Mouse (Mus musculus) adrenal gland, postnatal 25 days (tissue): ENCODE measurements around the gene Fstl3. TPM values are rescaled to one million over a fixed set of nuclear protein-coding genes. Genes with fewer than 3 reads are reported as not detected.
A peak's percentile ranks its signal among the peaks of the same experiment; 100 is the strongest.

Experiments
- DNase-seq: peaks from one replicate; pipeline ENCODE4 v3.0.0; 2021; ENCODE audit warnings: mixed read lengths
- total RNA-seq: library from RNA; stranded (reverse); gene quantifications from 2 replicates; pipeline ENCODE4 v1.2.3, GENCODE M21; 2021

Gene Fstl3
- total RNA-seq, 1 experiment from 2014 or later, result 8.5 TPM

GRCm38 (mm10) chr10:79760603-79761143, 16.4 kb upstream of the Fstl3 start:
- no peak for DNase-seq

- DNase-seq, result no peak
These were observed 14.2 kb upstream of the Fstl3 start for GRCm38 (mm10) chr10:79762875-79763274.

GRCm38 (mm10) chr10:79764234-79764633, 12.8 kb upstream of the Fstl3 start:
- no peak for DNase-seq

GRCm38 (mm10) chr10:79765228-79765745, 11.8 kb upstream of the Fstl3 start:
- DNase-seq, result no peak

- no peak for DNase-seq
These were observed 11.0 kb upstream of the Fstl3 start for GRCm38 (mm10) chr10:79766001-79766507.

GRCm38 (mm10) chr10:79766508-79767325, 10.4 kb upstream of the Fstl3 start, which contains the start of gene Rnf126:
Rnf126 (minus strand) TSS chr10:79766952.
- DNase-seq, result peak; percentile 99

- DNase-seq, result peak; percentile 94
These were observed 9.5 kb upstream of the Fstl3 start for GRCm38 (mm10) chr10:79767372-79768244.

GRCm38 (mm10) chr10:79768400-79768799, 8.7 kb upstream of the Fstl3 start:
- DNase-seq, result peak; percentile 71

GRCm38 (mm10) chr10:79769329-79769728, 7.7 kb upstream of the Fstl3 start:
- no peak for DNase-seq

- DNase-seq, result no peak
These were observed 4.8 kb upstream of the Fstl3 start for GRCm38 (mm10) chr10:79772320-79772719.

- no peak for DNase-seq
These were observed 3.9 kb upstream of the Fstl3 start for GRCm38 (mm10) chr10:79773208-79773607.

GRCm38 (mm10) chr10:79774486-79775279, 2.4 kb upstream of the Fstl3 start:
- no peak for DNase-seq

GRCm38 (mm10) chr10:79778006-79778405, 934 bp downstream of the Fstl3 start:
- peak; percentile 65 for DNase-seq

GRCm38 (mm10) chr10:79779193-79779592, 2.1 kb downstream of the Fstl3 start:
- DNase-seq, result no peak

GRCm38 (mm10) chr10:79779784-79780663, 3.0 kb downstream of the Fstl3 start:
- peak; percentile 95 for DNase-seq

GRCm38 (mm10) chr10:79780664-79781015, 3.6 kb downstream of the Fstl3 start:
- no peak for DNase-seq

GRCm38 (mm10) chr10:79781139-79781538, 4.1 kb downstream of the Fstl3 start:
- no peak for DNase-seq

- no peak for DNase-seq
These were observed 4.9 kb downstream of the Fstl3 start for GRCm38 (mm10) chr10:79781956-79782355.

- DNase-seq, result no peak
These were observed 6.0 kb downstream of the Fstl3 start for GRCm38 (mm10) chr10:79783050-79783449.
